Mouse (Mus musculus) adrenal gland, postnatal 10 days (tissue): ENCODE measurements around the gene Slc45a1. TPM values are rescaled to one million over a fixed set of nuclear protein-coding genes. Genes with fewer than 3 reads are reported as not detected.

Source experiments
- total RNA-seq, 2 experiments: library from RNA; stranded (reverse); gene quantifications; 2 replicates each; pipeline ENCODE4 v1.2.3; 2021

Gene Slc45a1
- total RNA-seq, 2 experiments from 2014 or later = 0.72 to 1.7 TPM

Other genes with a start within 250 kb of the Slc45a1 start
- gene Errfi1, start 201.7 kb upstream of the Slc45a1 start, total RNA-seq = 100 to 1,000 TPM in 1 of 2 experiments, 10 to 100 TPM in 1; 32.3 to 159 TPM